Comparison of ENCODE assay signal across 28 mouse cellular contexts in the genomic region with DNA sequence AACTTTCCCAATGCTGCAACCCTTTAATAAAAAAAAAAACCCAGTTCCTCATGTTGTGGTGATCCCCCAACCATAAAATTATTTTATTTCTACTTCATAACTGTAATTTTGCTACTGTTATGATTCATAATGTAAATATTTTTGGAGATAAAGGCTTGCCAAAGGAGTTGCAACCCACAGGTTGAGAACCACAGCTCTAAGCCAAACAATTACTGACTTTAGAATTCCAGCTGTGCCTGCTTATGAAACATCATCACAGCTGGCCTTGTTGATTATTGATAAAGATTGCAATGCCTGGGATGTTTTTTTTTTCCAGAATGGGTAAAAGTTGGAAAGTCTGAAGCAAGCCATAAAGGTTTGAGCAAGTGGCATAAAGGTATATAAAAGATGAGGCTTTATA. TPM values are rescaled to one million over a fixed set of nuclear protein-coding genes. Genes with fewer than 3 reads are reported as not detected.
DNase-seq lines count a peak whose midpoint lies in the region; ATAC-seq and TF ChIP-seq lines count a peak whose summit lies in the region.
"Had no signal": no experiment of that assay in that cellular context is flagged by ENCODE, and none has a peak within 500 bp of the region (broad histone marks: within the 10 kb centered on the region; RNA-seq: fewer than 3 reads in every experiment).

No protein-coding gene starts in this region.

- no peak overlapping the region for H3K4me2 ChIP-seq in lung, embryonic 14.5 days
- no peak overlapping the region for H3K4me2 ChIP-seq in hindbrain, embryonic 16.5 days (ENCODE audit: low read length)
- H3K4me2 ChIP-seq: embryonic facial prominence, embryonic 13.5 days; embryonic facial prominence, embryonic 15.5 days; forebrain, embryonic 12.5 days had no signal

- no peaks in the 10 kb centered on the region for H3K9me3 ChIP-seq in lung, embryonic 14.5 days (ENCODE audit: low read depth, low read length)
- no peaks in the 10 kb centered on the region for H3K9me3 ChIP-seq in hindbrain, embryonic 16.5 days (ENCODE audit: control insufficient read depth, low read length)
- H3K9me3 ChIP-seq: embryonic facial prominence, embryonic 13.5 days; embryonic facial prominence, embryonic 15.5 days; forebrain, embryonic 10.5 days; forebrain, embryonic 12.5 days; G1E had no signal

- no peak for TF ChIP-seq CTCF in lung, embryonic 14.5 days (IDR thresholded peaks at IDR 0.05; ENCODE audit: low read depth)
- no peak for TF ChIP-seq CTCF in layer of hippocampus, adult 2 months (conservative IDR thresholded peaks at IDR 0.05)

- no peaks in the 10 kb centered on the region for H3K27me3 ChIP-seq in lung, embryonic 14.5 days (ENCODE audit: insufficient read depth, low read length)
- no peaks in the 10 kb centered on the region for H3K27me3 ChIP-seq in hindbrain, embryonic 16.5 days (replicated peaks; ENCODE audit: control insufficient read depth, insufficient read depth, low read length)
- H3K27me3 ChIP-seq: CH12.LX; embryonic facial prominence, embryonic 13.5 days; embryonic facial prominence, embryonic 15.5 days; forebrain, embryonic 12.5 days had no signal

- H3K27ac ChIP-seq in lung, embryonic 14.5 days (ENCODE audit: low read depth), result no peak overlapping the region
- no peak overlapping the region for H3K27ac ChIP-seq in layer of hippocampus, adult 2 months
- H3K27ac ChIP-seq in hindbrain, embryonic 16.5 days (ENCODE audit: low read depth, low read length), result no peak overlapping the region
- H3K27ac ChIP-seq: embryonic facial prominence, embryonic 13.5 days; embryonic facial prominence, embryonic 15.5 days; forebrain, embryonic 10.5 days; forebrain, embryonic 12.5 days had no signal

- no peak overlapping the region for H3K9ac ChIP-seq in lung, embryonic 14.5 days
- no peak overlapping the region for H3K9ac ChIP-seq in hindbrain, embryonic 16.5 days (ENCODE audit: low read depth, low read length)
- H3K9ac ChIP-seq: embryonic facial prominence, embryonic 13.5 days; embryonic facial prominence, embryonic 15.5 days; forebrain, embryonic 12.5 days had no signal

- no peaks in the 10 kb centered on the region for H3K36me3 ChIP-seq in lung, embryonic 14.5 days (ENCODE audit: insufficient read depth)
- H3K36me3 ChIP-seq in hindbrain, embryonic 16.5 days (ENCODE audit: control insufficient read depth, insufficient read depth, low read length), result no peaks in the 10 kb centered on the region
- H3K36me3 ChIP-seq: embryonic facial prominence, embryonic 13.5 days; embryonic facial prominence, embryonic 15.5 days; forebrain, embryonic 10.5 days; forebrain, embryonic 12.5 days; G1E had no signal

- peak; percentile 57 for DNase-seq in lung, embryonic 14.5 days
- no peak for DNase-seq in lung, postnatal 36 days
- DNase-seq in 3T3-L1 (ENCODE audit: low read depth, low spot score) (peak; percentile 52), 416B (ENCODE audit: low read depth) (peak; percentile 62), NIH3T3 (ENCODE audit: low read depth) (peak; percentile 30)
- DNase-seq in thymus, postnatal 0 days (ENCODE audit: low spot score), result no peak
- no peak for DNase-seq in layer of hippocampus, adult 2 months (ENCODE audit: low spot score in 2 of 2)
- DNase-seq: adrenal gland, adult 2 months; adrenal gland, postnatal 10 days; adrenal gland, postnatal 25 days; cerebellum, adult 11 months; cerebellum, adult 18-20 months; cerebellum, adult 8-10 months; cerebellum, adult 9-11 months; cerebellum, postnatal 14 days; cerebellum, postnatal 36 days; embryo, embryonic 11 days had no signal

- no peaks in the 10 kb centered on the region for H3K4me1 ChIP-seq in lung, embryonic 14.5 days (ENCODE audit: insufficient read depth)
- no peaks in the 10 kb centered on the region for H3K4me1 ChIP-seq in hindbrain, embryonic 16.5 days (ENCODE audit: control insufficient read depth, insufficient read depth, low read depth, low read length)
- H3K4me1 ChIP-seq: embryonic facial prominence, embryonic 13.5 days; embryonic facial prominence, embryonic 15.5 days; forebrain, embryonic 10.5 days; forebrain, embryonic 12.5 days had no signal

- H3K4me3 ChIP-seq in lung, embryonic 14.5 days (ENCODE audit: low read depth, low read length), result no peak overlapping the region
- H3K4me3 ChIP-seq in layer of hippocampus, adult 2 months, result no peak overlapping the region
- no peak overlapping the region for H3K4me3 ChIP-seq in hindbrain, embryonic 16.5 days (ENCODE audit: low read length)
- H3K4me3 ChIP-seq: embryonic facial prominence, embryonic 13.5 days; embryonic facial prominence, embryonic 15.5 days; erythroblast, embryonic 14.5 days; forebrain, embryonic 10.5 days; forebrain, embryonic 12.5 days had no signal

- no peak for ATAC-seq in lung, embryonic 14.5 days (ENCODE audit: insufficient read depth)
- no peak for ATAC-seq in hindbrain, embryonic 16.5 days
- ATAC-seq: CD4-positive, CD25-positive, alpha-beta regulatory T cell, adult 4 months; forebrain, embryonic 14.5 days; forebrain, embryonic 16.5 days had no signal

RNA-seq across cellular contexts. Expression of a gene that starts 6.5 kb away (rescaled TPM):
- polyA plus RNA-seq in lung, embryonic 14.5 days (2014; fragmentation: Nextera tagmentation; extraction: Ambion mirVana), result 17.2 and 17.4 TPM in 2 replicates
- 5.2 and 7.5 TPM in 2 replicates for polyA plus RNA-seq in thymus, postnatal 0 days (2015; fragmentation: Nextera tagmentation; extraction: Ambion mirVana)
- 10 to 100 TPM; 17.7 to 20.2 TPM for total RNA-seq in layer of hippocampus, adult 2 months (2021)
- 30.7 and 37.6 TPM in 2 replicates for polyA plus RNA-seq in hindbrain, embryonic 16.5 days (2015; fragmentation: Nextera tagmentation; extraction: Ambion mirVana)
- polyA plus RNA-seq: G1E had no signal

Comparison
In these comparisons a context has a peak if more than half of its experiments do, and no peak if none do; other contexts are left out.
1. DNase-seq: peak in lung, embryonic 14.5 days (single experiment), 3T3-L1 (single experiment), 416B (single experiment) and NIH3T3 (single experiment); none in lung, postnatal 36 days (single experiment), thymus, postnatal 0 days (single experiment) and layer of hippocampus, adult 2 months (0 of 2).